Mouse (Mus musculus) lung, postnatal 0 days (tissue): Measurements from ENCODE around the gene Smc6. TPM values are rescaled to one million over a fixed set of nuclear protein-coding genes. Genes with fewer than 3 reads are reported as not detected.
A peak's percentile ranks its signal among the peaks of the same experiment; 100 is the strongest.

Experiments used
- ATAC-seq: fragments of 200-750 bp; cut with Nextera tagmentation; 2 replicates; pipeline ENCODE4 v1.8.0; 2017; ENCODE audit warnings: moderate library complexity
- DNase-seq: peaks from one replicate; pipeline ENCODE4 v3.0.0-alpha.2; 2016; ENCODE audit warnings: low spot score
- H3K27ac ChIP-seq: fragments of 300-500 bp; sonication (generic); 2 replicates; pipeline ENCODE4 v1.5.1; 2014; ENCODE audit warnings: antibody characterized with exemption, mild to moderate bottlenecking, low read length, mixed read lengths
- H3K27me3 ChIP-seq: fragments of 300-500 bp; sonication (generic); replicated peaks from 2 replicates; pipeline ENCODE4 v1.6.1; 2014; ENCODE audit warnings: low read length, mixed read lengths; ENCODE audit not compliant: insufficient read depth
- H3K36me3 ChIP-seq: fragments of 300-500 bp; sonication (generic); 2 replicates; pipeline ENCODE4 v1.6.1; 2014; ENCODE audit warnings: low read length, mixed read lengths; ENCODE audit not compliant: insufficient read depth
- H3K4me1 ChIP-seq: fragments of 300-500 bp; sonication (generic); 2 replicates; pipeline ENCODE4 v1.6.1; 2014; ENCODE audit warnings: antibody characterized with exemption, low read depth, low read length, mixed read lengths; ENCODE audit not compliant: insufficient read depth
- H3K4me2 ChIP-seq: fragments of 300-500 bp; sonication (generic); replicated peaks from 2 replicates; pipeline ENCODE4 v1.6.1; 2014; ENCODE audit warnings: low read depth, mild to moderate bottlenecking, low read length, moderate library complexity, mixed read lengths
- H3K4me3 ChIP-seq: fragments of 300-500 bp; sonication (generic); 2 replicates; pipeline ENCODE4 v1.5.1; 2014; ENCODE audit warnings: low read depth, low read length
- H3K9ac ChIP-seq: fragments of 300-500 bp; sonication (generic); replicated peaks from 2 replicates; pipeline ENCODE4 v1.6.1; 2014; ENCODE audit warnings: low read depth, mild to moderate bottlenecking
- H3K9me3 ChIP-seq: fragments of 300-500 bp; sonication (generic); 2 replicates; pipeline ENCODE4 v1.6.1; 2016; ENCODE audit warnings: low read length, mixed read lengths
- CTCF ChIP-seq: IDR thresholded peaks from 2 replicates; pipeline ENCODE4 v1.5.1; 2016; ENCODE audit warnings: antibody characterized with exemption, mild to moderate bottlenecking
- EP300 ChIP-seq: IDR thresholded peaks from 2 replicates; pipeline ENCODE4 v1.6.1; 2016; ENCODE audit warnings: antibody characterized with exemption, mild to moderate bottlenecking, control low read depth
- WGBS: fragments of 180-500 bp; shearing (Covaris S2); extraction: QIAGEN DNeasy Blood & Tissue Kit; methylation state at CpG from one replicate; pipeline ENCODE4 v1.1.7; 2014; 5-methylcytosine and 5-hydroxymethylcytosine counted together
- microRNA-seq: library from miRNA; unstranded; fragments of <30 nt; microRNA quantifications from one replicate; pipeline ENCODE4, GENCODE M21; 2016
- polyA plus RNA-seq: library from polyadenylated mRNA; unstranded; fragments of >200 nt; fragmentation: Nextera tagmentation; extraction: Ambion mirVana; gene quantifications from 2 replicates; pipeline ENCODE4 v1.2.1, GENCODE M21; 2015

Smc6 gene
- polyA plus RNA-seq, 1 experiment from 2014 or later: 98.7 TPM

DNA sequence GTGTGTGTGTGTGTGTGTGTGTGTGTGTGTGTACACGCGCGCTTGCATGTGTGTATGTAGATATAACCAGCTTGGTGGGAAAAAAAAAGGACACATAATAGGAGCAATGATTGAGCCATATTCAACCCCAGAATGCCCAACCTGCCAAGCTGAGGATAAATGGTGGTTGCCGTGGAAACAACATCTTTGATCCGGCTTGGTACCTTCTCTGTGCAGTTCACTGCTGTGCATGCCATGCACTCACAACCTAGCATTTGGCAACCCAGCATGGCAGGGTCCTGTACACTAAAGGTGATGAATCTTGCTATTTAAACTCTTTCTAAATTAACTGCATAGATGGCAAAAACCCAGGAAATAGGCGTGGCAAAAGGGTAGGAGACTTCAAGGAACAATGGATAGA, 96.7 kb downstream of the Smc6 start:
- Histone ChIP-seq H3K9me3 (no peaks in the 10 kb centered on the region), H3K9ac (no peak overlapping the region), H3K27me3 (no peaks in the 10 kb centered on the region), H3K4me3 (no peak overlapping the region), H3K4me1 (no peaks in the 10 kb centered on the region), H3K36me3 (no peaks in the 10 kb centered on the region), H3K4me2 (no peak overlapping the region), H3K27ac (no peak overlapping the region)
- ATAC-seq (no peak), DNase-seq (no peak)
- TF ChIP-seq CTCF (no peak), EP300 (no peak)
- WGBS: 88% methylated on average over 6 of the region's 6 CpGs

DNA sequence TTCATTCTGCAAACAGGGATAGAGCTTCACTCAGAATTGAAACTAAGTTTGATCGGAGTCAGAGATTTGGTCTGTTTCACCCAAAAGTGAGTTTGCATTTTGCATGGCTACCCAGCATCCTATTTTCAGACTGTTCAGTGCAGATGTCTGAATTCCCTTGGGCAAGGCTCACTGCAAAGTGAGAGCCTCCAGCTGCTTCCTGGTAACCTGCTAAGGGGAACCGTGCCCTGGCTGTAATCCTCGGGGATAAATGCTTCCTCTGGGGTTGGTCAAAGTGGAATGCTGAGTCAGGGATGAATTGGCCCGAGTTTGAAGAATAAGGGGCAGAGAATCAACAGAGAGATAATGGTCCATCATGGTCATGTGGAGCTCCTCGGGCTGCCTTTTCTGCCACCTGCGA, 99.2 kb downstream of the Smc6 start:
- Histone ChIP-seq H3K4me1 (no peaks in the 10 kb centered on the region), H3K4me2 (no peak overlapping the region), H3K27ac (no peak overlapping the region), H3K36me3 (no peaks in the 10 kb centered on the region), H3K9ac (no peak overlapping the region), H3K9me3 (no peaks in the 10 kb centered on the region), H3K4me3 (no peak overlapping the region), H3K27me3 (no peaks in the 10 kb centered on the region)
- DNase-seq: no peak
- 46% methylated on average over 6 of the region's 6 CpGs for WGBS
- no peak for ATAC-seq
- no peak for TF ChIP-seq EP300
- TF ChIP-seq CTCF: no peak

DNA sequence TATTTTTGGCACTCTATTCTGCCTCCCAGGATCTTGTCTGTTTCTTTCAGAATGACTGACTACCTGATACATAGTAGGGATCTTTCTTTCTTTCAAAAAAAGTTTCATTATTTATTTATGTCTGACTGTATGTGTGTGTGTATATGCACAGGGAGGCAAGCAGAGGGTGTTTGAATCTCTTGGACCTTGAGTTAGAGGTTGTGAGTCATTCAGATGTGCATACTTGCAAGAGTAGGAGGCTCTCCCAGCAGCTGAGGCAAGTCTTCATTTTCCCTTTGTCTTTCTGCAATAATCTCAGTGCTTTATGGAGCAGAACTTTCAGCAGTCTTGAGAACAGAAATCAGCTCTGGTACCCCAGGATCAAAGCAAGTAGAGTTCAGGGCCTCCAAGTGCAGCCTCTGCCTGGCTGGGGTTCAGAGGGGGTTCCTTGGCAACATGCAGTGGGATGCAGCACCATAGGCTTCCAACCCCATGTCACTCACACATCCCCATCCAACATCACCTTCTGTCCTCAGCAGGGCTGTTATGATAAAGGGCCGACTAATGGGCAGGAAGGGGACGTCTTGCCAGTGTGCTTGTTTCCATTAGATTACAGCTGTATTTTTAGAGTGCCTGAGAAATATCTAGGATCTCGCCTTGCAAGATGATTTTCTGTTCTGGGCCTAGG, 101.5 kb downstream of the Smc6 start:
- no peak overlapping the region for H3K4me3 ChIP-seq
- H3K9me3 ChIP-seq: no peaks in the 10 kb centered on the region
- H3K4me2 ChIP-seq: no peak overlapping the region
- H3K27me3 ChIP-seq: no peaks in the 10 kb centered on the region
- H3K4me1 ChIP-seq: no peaks in the 10 kb centered on the region
- WGBS: 21% methylated on average over 3 of the region's 3 CpGs
- H3K27ac ChIP-seq: no peak overlapping the region
- ATAC-seq (peak; percentile 73), DNase-seq (peak; percentile 17)
- H3K9ac ChIP-seq: no peak overlapping the region
- no peaks in the 10 kb centered on the region for H3K36me3 ChIP-seq
- TF ChIP-seq CTCF (no peak), EP300 (no peak)

Small RNA genes within 50 kb of the gene (microRNA-seq; reads per million reads assigned to microRNA genes)
- 0.73 reads per million for gene Mir7675

Other genes with a start within 250 kb of the Smc6 start
- 8.8 and 11.0 TPM in 2 replicates for gene Kcns3, start 114.8 kb upstream of the Smc6 start, polyA plus RNA-seq
- gene Msgn1, start 56.9 kb upstream of the Smc6 start, polyA plus RNA-seq: not detected in 2 replicates
- gene Gen1, start 85 bp upstream of the Smc6 start, polyA plus RNA-seq: 0.55 and 0.76 TPM in 2 replicates
- 8.3 and 8.6 TPM in 2 replicates for gene Vsnl1, start 170.7 kb downstream of the Smc6 start, polyA plus RNA-seq
- gene Rad51ap2, start 190.2 kb downstream of the Smc6 start, polyA plus RNA-seq: 0.41 and 0.52 TPM in 2 replicates